Mouse (Mus musculus) induced T-regulatory cell, adult 2 months (primary cell): ENCODE results near the gene Hmgb1.
"Not testable (repeated sequence)": the region's sequence is repeated elsewhere in the genome, so short reads cannot be mapped to it uniquely, and the experiment has no call there.

Experiments
- DNase-seq: peaks from one replicate; pipeline ENCODE4 v3.0.0-alpha.2; 2012; ENCODE audit warnings: low read depth

The Hmgb1 gene

GRCm38 (mm10) chr5:149147386-149148000 is 36.8 kb downstream of the Hmgb1 start:
- DNase-seq, result no peak

GRCm38 (mm10) chr5:149146691-149147090 is 37.6 kb downstream of the Hmgb1 start:
- no peak for DNase-seq

GRCm38 (mm10) chr5:149143766-149144375 is 40.4 kb downstream of the Hmgb1 start:
- no peak for DNase-seq

- not testable (repeated sequence) for DNase-seq
Observed at GRCm38 (mm10) chr5:149141155-149141554, 43.1 kb downstream of the Hmgb1 start.

- no peak for DNase-seq
Observed at GRCm38 (mm10) chr5:149140336-149140735, 44.0 kb downstream of the Hmgb1 start.

GRCm38 (mm10) chr5:149138087-149138486 is 46.2 kb downstream of the Hmgb1 start:
- not testable (repeated sequence) for DNase-seq

GRCm38 (mm10) chr5:149137447-149137846 is 46.8 kb downstream of the Hmgb1 start:
- DNase-seq, result no peak

GRCm38 (mm10) chr5:149136933-149137365 is 47.3 kb downstream of the Hmgb1 start:
- no peak for DNase-seq

GRCm38 (mm10) chr5:149135455-149136354 is 48.6 kb downstream of the Hmgb1 start:
- no peak for DNase-seq

- DNase-seq, result no peak
Observed at GRCm38 (mm10) chr5:149134751-149135454, 49.4 kb downstream of the Hmgb1 start.

- DNase-seq, result no peak
Observed at GRCm38 (mm10) chr5:149128473-149128872, 55.8 kb downstream of the Hmgb1 start.

- DNase-seq, result no peak
Observed at GRCm38 (mm10) chr5:149123795-149124194, 60.5 kb downstream of the Hmgb1 start.

GRCm38 (mm10) chr5:149119341-149119881 is 64.9 kb downstream of the Hmgb1 start:
- DNase-seq, result no peak

GRCm38 (mm10) chr5:149117815-149118547 is 66.3 kb downstream of the Hmgb1 start:
- no peak for DNase-seq

GRCm38 (mm10) chr5:149114587-149114986 is 69.7 kb downstream of the Hmgb1 start:
- no peak for DNase-seq

GRCm38 (mm10) chr5:149114034-149114433 is 70.3 kb downstream of the Hmgb1 start:
- no peak for DNase-seq

GRCm38 (mm10) chr5:149113439-149113838 is 70.8 kb downstream of the Hmgb1 start:
- no peak for DNase-seq

- DNase-seq, result no peak
Observed at GRCm38 (mm10) chr5:149112559-149112958, 71.7 kb downstream of the Hmgb1 start.

GRCm38 (mm10) chr5:149109220-149109619 is 75.1 kb downstream of the Hmgb1 start:
- no peak for DNase-seq

- no peak for DNase-seq
Observed at GRCm38 (mm10) chr5:149108178-149108577, 76.1 kb downstream of the Hmgb1 start.

GRCm38 (mm10) chr5:149107566-149107965 is 76.7 kb downstream of the Hmgb1 start:
- DNase-seq, result no peak
